Mouse (Mus musculus) intestine, embryonic 14.5 days (tissue): ENCODE results near the gene Flywch1. TPM values are rescaled to one million over a fixed set of nuclear protein-coding genes. Genes with fewer than 3 reads are reported as not detected.

Experiments used
- ATAC-seq: fragments of 200-750 bp; cut with Nextera tagmentation; replicated peaks from 2 replicates; pipeline ENCODE4 v1.8.0; 2017; ENCODE audit warnings: low read depth, moderate number of reproducible peaks, moderate TSS enrichment, moderate library complexity; ENCODE audit not compliant: low FRiP score, low TSS enrichment
- DNase-seq: peaks from one replicate; pipeline ENCODE4 v3.0.0-alpha.2; 2018; ENCODE audit warnings: low spot score
- H3K27ac ChIP-seq: fragments of 300-500 bp; sonication (generic); 2 replicates; pipeline ENCODE4 v1.5.1; 2014; ENCODE audit warnings: low read depth, mild to moderate bottlenecking, control low read depth
- H3K27me3 ChIP-seq: fragments of 300-500 bp; sonication (generic); replicated peaks from 2 replicates; pipeline ENCODE4 v1.6.1; 2014; ENCODE audit warnings: low read length, control low read depth; ENCODE audit not compliant: control insufficient read depth, insufficient read depth
- H3K36me3 ChIP-seq: fragments of 300-500 bp; sonication (generic); 2 replicates; pipeline ENCODE4 v1.6.1; 2014; ENCODE audit warnings: low read length, control low read depth; ENCODE audit not compliant: control insufficient read depth, insufficient read depth
- H3K4me1 ChIP-seq: fragments of 300-500 bp; sonication (generic); replicated peaks from 2 replicates; pipeline ENCODE4 v1.6.1; 2014; ENCODE audit warnings: low read length, control low read depth, mixed read lengths; ENCODE audit not compliant: control insufficient read depth, insufficient read depth
- H3K4me2 ChIP-seq: fragments of 300-500 bp; sonication (generic); 2 replicates; pipeline ENCODE4 v1.6.1; 2014; ENCODE audit warnings: low read length
- H3K4me3 ChIP-seq: fragments of 300-500 bp; sonication (generic); 2 replicates; pipeline ENCODE4 v1.5.1; 2014; ENCODE audit warnings: low read depth, low read length, control low read depth, mixed read lengths
- H3K9ac ChIP-seq: fragments of 300-500 bp; sonication (generic); 2 replicates; pipeline ENCODE4 v1.6.1; 2014; ENCODE audit warnings: mild to moderate bottlenecking, low read length
- H3K9me3 ChIP-seq: fragments of 300-500 bp; sonication (generic); 2 replicates; pipeline ENCODE4 v1.6.1; 2016; ENCODE audit warnings: low read length, control low read depth; ENCODE audit not compliant: control insufficient read depth
- WGBS: fragments of 180-500 bp; shearing (Covaris S2); extraction: QIAGEN DNeasy Blood & Tissue Kit; methylation state at CpG from one replicate; pipeline ENCODE4 v1.1.7; 2014; 5-methylcytosine and 5-hydroxymethylcytosine counted together
- polyA plus RNA-seq: library from polyadenylated mRNA; unstranded; fragments of >200 nt; fragmentation: Nextera tagmentation; extraction: Ambion mirVana; gene quantifications from 2 replicates; pipeline ENCODE4 v1.2.1, GENCODE M21; 2014

Gene Flywch1
- polyA plus RNA-seq, 1 experiment from 2014 or later, result 69.4 TPM

DNA sequence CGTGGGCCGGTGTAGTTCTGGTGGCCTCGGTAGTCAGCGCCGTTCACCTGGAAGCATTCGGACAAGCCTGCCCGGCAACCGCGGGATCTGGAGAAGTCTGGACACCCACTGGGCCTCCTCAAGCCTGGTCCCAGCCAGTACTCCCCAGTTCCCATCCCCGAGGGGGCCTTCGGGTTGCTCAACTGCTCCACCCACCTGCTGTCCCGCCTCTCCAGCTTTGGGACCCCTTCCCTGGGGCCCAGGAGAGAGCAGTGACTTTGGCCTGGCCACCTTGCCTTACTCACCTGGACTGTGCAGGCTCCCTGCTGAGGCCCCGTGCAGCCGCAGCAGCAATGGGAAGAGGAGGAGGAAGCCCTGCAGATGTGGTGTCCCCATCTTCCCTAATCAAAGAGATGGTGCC lies 26.8 kb downstream of the Flywch1 start:
- WGBS, result 3% methylated on average over 14 of the region's 14 CpGs
- Histone ChIP-seq H3K27ac (no peak overlapping the region), H3K4me2 (peak overlapping the region; percentile 56), H3K9ac (no peak overlapping the region), H3K27me3 (peaks cover 77% of the 10 kb centered on the region), H3K4me3 (peak overlapping the region; percentile 32), H3K4me1 (peaks cover 27% of the 10 kb centered on the region), H3K36me3 (no peaks in the 10 kb centered on the region), H3K9me3 (no peaks in the 10 kb centered on the region)
- peak; percentile 69 for DNase-seq
- ATAC-seq, result no peak

DNA sequence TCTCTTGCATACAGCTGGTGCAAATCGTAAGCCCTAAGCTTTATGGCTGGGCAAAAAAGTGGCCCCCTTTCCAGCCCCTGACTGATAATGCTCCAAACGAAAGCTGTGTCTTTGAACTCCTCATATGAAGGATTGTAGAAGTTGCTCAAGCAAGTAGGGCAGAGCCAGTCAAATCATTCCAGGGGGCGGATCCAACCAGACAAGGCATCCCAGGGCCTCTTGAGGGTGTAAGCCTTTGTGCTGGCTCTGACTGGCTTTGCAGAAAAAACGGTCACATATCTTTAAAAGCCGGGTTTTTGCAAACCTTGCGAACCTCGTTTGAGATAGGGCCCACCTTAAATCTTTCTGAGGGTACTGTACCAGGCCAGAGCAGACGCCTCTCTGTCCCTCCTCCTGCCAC lies 27.3 kb downstream of the Flywch1 start:
- no peak overlapping the region for H3K4me2 ChIP-seq
- H3K27ac ChIP-seq, result no peak overlapping the region
- no peak overlapping the region for H3K4me3 ChIP-seq
- DNase-seq (no peak), ATAC-seq (no peak)
- H3K9ac ChIP-seq, result no peak overlapping the region
- H3K27me3 ChIP-seq, result peaks cover 77% of the 10 kb centered on the region
- 22% methylated on average over 8 of the region's 8 CpGs for WGBS
- no peaks in the 10 kb centered on the region for H3K36me3 ChIP-seq
- peaks cover 30% of the 10 kb centered on the region for H3K4me1 ChIP-seq
- no peaks in the 10 kb centered on the region for H3K9me3 ChIP-seq

DNA sequence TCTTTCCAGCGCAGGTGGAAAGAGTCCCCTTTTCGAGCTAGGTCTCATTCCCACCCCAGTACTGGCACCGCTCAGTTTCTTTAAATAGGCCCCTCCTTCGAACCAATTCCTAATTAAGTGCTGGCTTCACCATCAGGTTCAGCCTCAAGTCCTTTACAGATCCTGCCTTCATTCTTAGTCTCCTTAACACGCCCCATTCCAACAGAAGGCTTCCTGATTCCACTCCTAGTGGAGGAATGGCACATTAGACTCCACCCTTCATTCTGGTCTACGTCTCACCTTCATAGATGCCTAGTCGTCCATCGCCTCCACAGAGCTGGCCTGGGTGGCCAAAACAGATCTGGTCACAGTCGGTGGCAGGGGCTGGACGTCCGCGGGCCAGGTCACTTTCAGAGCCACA lies 28.5 kb downstream of the Flywch1 start:
- ATAC-seq, result no peak
- no peak overlapping the region for H3K27ac ChIP-seq
- H3K4me2 ChIP-seq, result no peak overlapping the region
- no peaks in the 10 kb centered on the region for H3K9me3 ChIP-seq
- H3K4me1 ChIP-seq, result peaks cover 40% of the 10 kb centered on the region
- 59% methylated on average over 12 of the region's 12 CpGs for WGBS
- H3K9ac ChIP-seq, result no peak overlapping the region
- no peaks in the 10 kb centered on the region for H3K36me3 ChIP-seq
- no peak overlapping the region for H3K4me3 ChIP-seq
- DNase-seq, result no peak
- peaks cover 82% of the 10 kb centered on the region for H3K27me3 ChIP-seq

DNA sequence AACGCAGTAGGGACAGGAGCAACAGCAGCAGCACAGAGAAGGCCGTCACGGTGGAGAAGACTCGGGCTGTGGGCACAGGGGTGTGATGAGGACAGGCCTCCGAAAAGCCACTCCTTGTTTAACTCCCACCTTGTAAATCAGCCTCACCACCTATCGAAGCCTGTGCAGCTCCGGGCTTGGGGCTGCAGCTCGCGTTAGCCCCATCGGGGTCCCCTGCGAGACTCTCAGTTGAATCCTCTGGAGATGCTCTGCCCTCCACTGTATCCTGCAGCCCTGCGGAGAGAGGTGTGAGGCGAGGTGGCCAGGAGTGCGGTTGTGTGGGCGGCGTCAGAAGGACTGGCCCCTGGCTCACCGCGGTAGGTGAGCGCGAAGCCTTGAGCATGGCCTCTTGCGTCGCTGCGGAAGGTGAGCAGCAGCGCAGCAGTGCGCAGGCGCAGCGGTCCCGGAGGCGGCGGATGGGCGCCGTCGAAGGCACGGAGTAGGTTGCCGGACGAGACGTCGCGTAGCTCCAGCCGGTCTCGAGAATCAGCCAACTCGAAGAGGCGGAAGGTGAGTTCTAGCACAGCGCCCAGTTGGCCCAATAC lies 29.1 kb downstream of the Flywch1 start:
- peak overlapping the region; percentile 29; the same call in 1 of the 2 replicates for H3K4me2 ChIP-seq
- ATAC-seq (no peak), DNase-seq (peak; percentile 62)
- no peaks in the 10 kb centered on the region for H3K9me3 ChIP-seq
- H3K4me3 ChIP-seq, result peak overlapping the region; percentile 21
- H3K27ac ChIP-seq, result no peak overlapping the region
- H3K9ac ChIP-seq, result no peak overlapping the region
- no peaks in the 10 kb centered on the region for H3K36me3 ChIP-seq
- 6% methylated on average over 44 of the region's 44 CpGs for WGBS
- H3K4me1 ChIP-seq, result peaks cover 40% of the 10 kb centered on the region
- H3K27me3 ChIP-seq, result peaks cover 75% of the 10 kb centered on the region

DNA sequence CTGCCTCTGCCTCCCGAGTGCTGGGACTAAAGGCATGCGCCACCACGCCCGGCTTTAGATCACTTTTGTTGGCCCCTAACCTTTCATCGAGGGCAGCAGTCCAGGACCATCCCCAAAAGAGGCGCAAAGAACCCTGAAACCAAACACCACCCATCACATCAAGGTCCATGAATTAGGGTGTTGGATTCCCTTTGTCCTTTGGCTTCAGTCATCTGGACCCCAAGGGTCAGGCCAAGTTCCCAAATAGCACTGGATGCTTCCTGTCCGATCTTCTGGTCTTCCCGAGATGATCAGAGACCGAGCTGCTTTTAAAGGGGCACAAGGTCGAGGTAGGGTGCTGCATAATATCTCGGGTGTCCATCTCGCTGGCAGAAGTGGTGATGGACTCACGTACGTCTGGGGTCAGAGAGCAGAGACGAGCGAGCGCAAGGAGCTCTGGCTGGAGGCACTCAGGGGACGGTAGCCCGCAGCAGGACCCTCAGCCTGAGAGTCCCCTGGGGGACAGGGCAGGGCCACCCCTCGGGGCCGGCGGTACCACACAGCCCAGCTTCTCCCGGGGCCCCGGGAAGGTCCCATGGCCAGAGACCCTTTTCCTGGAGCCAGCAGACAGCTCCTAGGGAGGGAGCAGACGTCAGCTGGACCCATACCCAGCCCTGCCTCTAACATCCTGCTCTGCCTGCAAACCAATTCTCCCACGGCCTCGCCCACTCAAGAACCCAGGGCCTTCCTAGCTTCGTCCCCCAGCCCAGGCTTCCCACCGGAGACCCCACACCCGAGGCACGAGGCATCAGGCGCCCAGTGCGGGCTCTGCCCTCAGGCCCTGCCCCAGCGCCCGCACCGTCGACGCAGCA lies 29.8 kb downstream of the Flywch1 start:
- Histone ChIP-seq H3K4me3 (peak overlapping the region; percentile 21; the same call in 1 of the 2 replicates), H3K4me2 (peak overlapping the region; percentile 29; the same call in 1 of the 2 replicates)

DNA sequence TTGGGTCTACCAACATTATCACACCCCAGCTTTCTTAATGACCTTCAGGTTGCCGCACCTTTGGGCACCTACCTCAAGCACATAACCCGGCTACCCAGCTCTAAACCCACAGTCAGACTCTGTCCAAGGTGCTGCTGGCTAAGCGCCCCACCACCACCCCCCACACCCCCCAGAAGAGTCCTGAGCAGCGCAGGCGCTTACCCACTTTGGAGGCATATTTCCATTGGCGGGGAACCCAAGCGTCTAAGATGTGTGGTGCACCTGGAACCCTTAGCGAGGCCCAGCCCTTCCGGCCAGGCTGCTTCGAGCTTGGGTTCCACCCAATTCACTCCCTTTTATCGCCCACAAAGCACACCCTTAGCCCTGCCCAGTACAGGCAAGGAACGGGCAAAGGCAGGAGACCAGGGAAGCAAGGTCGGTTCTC lies 30.8 kb downstream of the Flywch1 start, which contains the start of gene Paqr4:
Gene Paqr4 (minus strand): TSS at position 270 of the 424 bp plus-strand sequence.
- 0 out of 2 replicates have a peak, but pooled peaks cover 15% of the 10 kb centered on the region for H3K36me3 ChIP-seq
- no peak for DNase-seq
- no peak within 1 kb of the TSS for H3K27ac ChIP-seq
- H3K4me3 ChIP-seq, result peak within 1 kb of the TSS; percentile 51
- H3K4me2 ChIP-seq, result peak within 1 kb of the TSS; percentile 83
- peaks cover 36% of the 10 kb centered on the region for H3K4me1 ChIP-seq
- no peaks in the 10 kb centered on the region for H3K9me3 ChIP-seq
- peak within 1 kb of the TSS; percentile 44 for H3K9ac ChIP-seq
- peaks cover 58% of the 10 kb centered on the region for H3K27me3 ChIP-seq
- peak; percentile 22 for ATAC-seq
- WGBS, result 4% methylated on average over 13 of the region's 13 CpGs

More for the DNA sequence above, 29.8 kb downstream of the Flywch1 start:
- Histone ChIP-seq H3K4me1 (peaks cover 40% of the 10 kb centered on the region), H3K9me3 (no peaks in the 10 kb centered on the region), H3K27ac (no peak overlapping the region), H3K9ac (no peak overlapping the region), H3K27me3 (peaks cover 68% of the 10 kb centered on the region), H3K36me3 (0 out of 2 replicates have a peak, but pooled peaks cover 5% of the 10 kb centered on the region)
- 46% methylated on average over 38 of the region's 38 CpGs for WGBS
- no peak for ATAC-seq
- no peak for DNase-seq

DNA sequence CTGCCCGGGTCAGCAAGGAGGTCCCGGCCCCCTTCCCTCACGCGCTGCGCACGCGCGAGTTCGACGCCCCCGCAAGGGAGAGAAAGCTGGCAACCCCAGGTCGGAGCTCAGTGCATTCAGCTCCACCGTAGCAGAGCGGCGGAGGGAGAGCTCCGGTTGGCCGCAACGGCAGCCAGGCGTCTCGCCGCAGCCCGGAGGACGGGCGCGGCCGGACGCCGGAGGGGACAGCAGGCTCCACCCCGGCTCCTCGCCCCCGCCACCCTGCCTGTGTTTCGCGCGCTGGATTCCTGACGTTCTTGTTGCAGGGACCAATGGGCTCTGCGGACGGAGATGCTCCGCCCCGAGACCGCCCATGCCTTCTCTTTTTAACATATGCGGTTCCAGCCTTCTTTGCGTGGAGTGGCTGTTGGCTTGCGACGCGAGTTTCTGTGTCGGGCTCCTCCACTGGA lies 31.2 kb downstream of the Flywch1 start:
- Histone ChIP-seq H3K9me3 (no peaks in the 10 kb centered on the region), H3K4me1 (peaks cover 31% of the 10 kb centered on the region), H3K4me3 (peak overlapping the region; percentile 51), H3K27me3 (peaks cover 54% of the 10 kb centered on the region), H3K9ac (peak overlapping the region; percentile 44), H3K36me3 (0 out of 2 replicates have a peak, but pooled peaks cover 18% of the 10 kb centered on the region), H3K27ac (no peak overlapping the region), H3K4me2 (peak overlapping the region; percentile 83)
- ATAC-seq, result peak; percentile 71
- under 1% methylated on average over 45 of the region's 46 CpGs for WGBS
- DNase-seq, result no peak

DNA sequence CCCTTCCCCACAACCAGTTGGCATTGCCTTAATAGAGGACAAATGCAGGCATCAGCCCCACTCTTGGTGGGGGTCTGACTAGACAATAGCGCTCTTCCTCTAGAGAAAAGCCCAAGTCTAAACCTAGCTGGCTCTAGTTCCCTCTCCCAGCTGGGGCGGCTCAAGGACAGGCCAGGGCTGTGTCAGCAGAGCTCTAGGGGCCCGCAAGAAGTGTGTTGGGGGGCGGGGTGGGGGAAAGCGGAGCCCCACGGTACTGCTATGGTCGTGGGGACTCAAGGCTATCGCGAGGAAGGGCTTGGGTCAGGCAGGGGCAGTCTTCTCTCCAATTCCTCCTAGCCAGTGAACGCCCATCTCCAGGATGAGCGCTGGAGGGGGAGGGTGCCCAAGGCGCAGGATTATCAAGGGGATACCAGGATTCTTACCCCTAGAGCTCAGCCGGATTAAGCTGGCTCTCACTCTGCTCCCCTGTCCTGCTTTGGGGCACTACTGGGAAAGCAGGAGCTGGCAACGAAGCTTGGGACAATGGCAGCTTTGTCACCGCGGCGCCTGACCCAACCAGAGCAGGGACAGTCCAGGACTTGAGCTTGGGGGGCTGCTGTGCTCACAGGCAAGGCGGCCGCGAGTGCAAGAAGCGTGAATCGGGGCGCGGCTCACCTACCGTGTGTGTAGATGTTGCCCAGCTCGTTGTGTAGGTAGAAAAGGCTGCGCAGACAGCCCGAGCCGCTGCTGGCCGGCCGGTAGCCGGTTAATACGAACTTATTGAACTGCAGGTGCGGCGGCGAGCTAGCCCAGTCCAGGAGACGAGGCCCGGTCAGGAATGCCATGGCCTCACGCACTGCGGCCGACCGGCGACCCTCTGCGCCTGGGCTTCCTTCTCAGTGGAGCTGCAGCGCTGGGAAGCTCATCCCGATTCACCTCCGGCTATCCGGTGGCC lies 31.9 kb downstream of the Flywch1 start:
- Histone ChIP-seq H3K4me1 (peaks cover 25% of the 10 kb centered on the region; the same call in 1 of the 2 replicates), H3K4me3 (peak overlapping the region; percentile 51), H3K4me2 (peak overlapping the region; percentile 83), H3K27me3 (peaks cover 47% of the 10 kb centered on the region), H3K9me3 (no peaks in the 10 kb centered on the region), H3K9ac (peak overlapping the region; percentile 44), H3K27ac (no peak overlapping the region), H3K36me3 (0 out of 2 replicates have a peak, but pooled peaks cover 25% of the 10 kb centered on the region)
- ATAC-seq (peak; percentile 29; the same call in 1 of the 2 replicates), DNase-seq (peak; percentile 85)
- 2% methylated on average over 47 of the region's 48 CpGs for WGBS
